Mouse (Mus musculus) stomach, postnatal 0 days (tissue): ENCODE results near the gene Col4a3bp.

Source experiments
- CTCF ChIP-seq: IDR thresholded peaks from 2 replicates; pipeline ENCODE4 v1.5.1; 2016; ENCODE audit warnings: antibody characterized with exemption, low read depth, mild to moderate bottlenecking, moderate library complexity
- EP300 ChIP-seq: optimal IDR thresholded peaks from 2 replicates; pipeline ENCODE3; 2016; ENCODE audit warnings: antibody characterized with exemption

DNA sequence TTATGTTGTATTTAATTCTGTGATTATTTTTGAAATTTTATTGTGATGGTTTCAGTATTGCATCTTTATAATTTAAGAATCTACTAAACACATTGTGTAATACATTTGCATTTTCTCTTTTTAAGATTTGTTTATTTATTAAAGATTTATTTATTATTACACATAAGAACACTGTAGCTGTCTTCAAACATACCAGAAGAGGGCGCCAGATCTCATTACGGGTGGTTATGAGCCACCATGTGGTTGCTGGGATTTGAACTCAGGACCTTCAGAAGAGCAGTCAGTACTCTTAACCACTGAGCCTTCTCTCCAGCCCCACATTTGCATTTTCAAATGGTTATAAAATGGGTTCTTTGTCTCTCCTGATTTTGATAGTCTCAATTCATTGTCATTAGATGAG, 2.1 kb downstream of the Col4a3bp start:
- TF ChIP-seq CTCF (peak; percentile 62), EP300 (no peak)
